Mouse (Mus musculus) bone marrow macrophage, adult 2 months (primary cell): ENCODE measurements around the gene Zic4.

Experiments used
- CTCF ChIP-seq: IDR thresholded peaks from 2 replicates; pipeline ENCODE4 v1.5.1; 2012; ENCODE audit warnings: low read depth, mild to moderate bottlenecking, low read length, moderate library complexity
- POLR2A ChIP-seq: IDR thresholded peaks from 2 replicates; pipeline ENCODE4 v1.6.1; 2012; ENCODE audit warnings: mild to moderate bottlenecking, low read depth, low read length, borderline replicate concordance

DNA sequence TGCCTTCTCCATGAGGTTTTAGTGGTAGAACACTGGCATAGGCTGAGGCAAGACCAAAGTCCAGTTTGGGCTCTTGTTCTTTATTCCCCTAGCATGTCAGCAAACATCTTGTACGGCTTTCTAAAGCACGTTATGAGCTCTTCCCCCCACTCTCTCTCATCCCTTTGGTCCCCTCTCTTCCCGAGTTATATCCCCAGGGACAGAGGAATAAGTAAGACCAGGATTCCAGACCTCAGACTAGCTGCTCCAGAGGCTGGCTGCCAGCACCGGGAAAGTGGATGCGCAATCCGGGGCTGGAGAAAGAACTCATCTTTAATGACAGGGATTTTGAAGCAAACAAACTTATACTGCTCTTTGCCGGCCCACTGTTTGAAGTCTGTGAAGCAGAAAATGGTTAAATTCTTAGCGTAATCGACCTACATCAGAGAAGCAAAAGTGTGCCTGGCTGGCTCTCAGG lies 18.3 kb downstream of the Zic4 start:
- TF ChIP-seq CTCF (no peak), POLR2A (no peak)
